Mouse (Mus musculus): Measurements from ENCODE around the gene Ccdc33.

The Ccdc33 gene

DNA sequence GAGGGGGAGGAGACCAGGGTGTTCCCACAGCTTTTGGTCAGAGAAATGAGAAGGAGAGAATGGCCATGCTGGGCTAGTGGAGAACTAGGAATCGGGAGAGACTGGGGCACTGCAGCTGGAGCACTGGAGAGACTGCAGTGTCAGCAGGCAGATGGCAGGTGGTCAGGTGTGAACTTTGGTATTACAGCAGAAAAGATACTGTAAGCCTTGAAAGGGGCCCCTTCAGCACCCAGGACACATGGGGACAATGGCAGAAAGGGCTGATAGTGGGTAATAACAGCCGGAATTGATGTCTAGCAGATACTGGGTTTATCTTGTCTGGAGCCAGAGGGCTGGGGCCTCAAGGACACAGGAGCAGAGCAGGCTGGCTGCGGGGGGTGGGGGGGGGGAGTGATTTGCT is 139.8 kb downstream of the Ccdc33 start:
- no peak for DNase-seq (ENCODE audit: low spot score in 2 of 2)
